Mouse (Mus musculus) layer of hippocampus, adult 2 months (tissue): ENCODE measurements around the gene Tekt5. TPM values are rescaled to one million over a fixed set of nuclear protein-coding genes. Genes with fewer than 3 reads are reported as not detected.

Experiments used
- DNase-seq, 2 experiments: peaks; one replicate each; pipeline ENCODE4 v3.0.0; 2022; ENCODE audit warnings: low spot score in 2 of 2
- H3K27ac ChIP-seq: fragments of 200-600 bp; 2 replicates; pipeline ENCODE4 v1.8.1; 2022
- H3K4me3 ChIP-seq: fragments of 200-600 bp; 2 replicates; pipeline ENCODE4 v1.8.1; 2022; ENCODE audit warnings: mild to moderate bottlenecking
- CTCF ChIP-seq: fragments of 200-600 bp; conservative IDR thresholded peaks from 2 replicates; pipeline ENCODE4 v1.8.1; 2022; ENCODE audit warnings: antibody characterized with exemption, mild to moderate bottlenecking, moderate library complexity
- total RNA-seq, 2 experiments: library from RNA; stranded (reverse); gene quantifications; 2 replicates each; pipeline ENCODE4 v1.2.3; 2021

Tekt5 gene
- total RNA-seq, 2 experiments from 2014 or later = 6.1 to 7.4 TPM

DNA sequence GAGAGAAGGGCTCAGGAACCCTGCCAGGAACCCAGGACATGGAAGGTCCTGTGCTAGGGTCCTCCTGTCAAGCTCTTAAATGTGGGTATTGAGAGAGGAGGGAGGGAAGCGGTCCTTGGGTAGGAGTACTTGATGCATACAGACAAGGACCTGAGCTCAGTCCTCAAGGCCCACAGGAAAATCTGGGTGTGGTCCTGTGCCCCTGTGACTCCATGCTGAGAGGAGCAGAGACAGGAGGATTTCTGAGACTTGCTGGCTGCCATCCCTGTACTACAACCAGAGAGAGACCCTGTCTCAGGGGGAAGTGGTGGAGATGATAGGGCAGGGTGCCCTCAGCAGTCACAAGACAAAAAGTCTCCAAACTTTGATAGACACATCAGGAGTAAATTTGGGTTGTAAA lies 25.3 kb downstream of the Tekt5 start:
- TF ChIP-seq CTCF = no peak
- peak overlapping the region; percentile 74 for H3K27ac ChIP-seq
- no peak for DNase-seq
- H3K4me3 ChIP-seq = no peak overlapping the region

DNA sequence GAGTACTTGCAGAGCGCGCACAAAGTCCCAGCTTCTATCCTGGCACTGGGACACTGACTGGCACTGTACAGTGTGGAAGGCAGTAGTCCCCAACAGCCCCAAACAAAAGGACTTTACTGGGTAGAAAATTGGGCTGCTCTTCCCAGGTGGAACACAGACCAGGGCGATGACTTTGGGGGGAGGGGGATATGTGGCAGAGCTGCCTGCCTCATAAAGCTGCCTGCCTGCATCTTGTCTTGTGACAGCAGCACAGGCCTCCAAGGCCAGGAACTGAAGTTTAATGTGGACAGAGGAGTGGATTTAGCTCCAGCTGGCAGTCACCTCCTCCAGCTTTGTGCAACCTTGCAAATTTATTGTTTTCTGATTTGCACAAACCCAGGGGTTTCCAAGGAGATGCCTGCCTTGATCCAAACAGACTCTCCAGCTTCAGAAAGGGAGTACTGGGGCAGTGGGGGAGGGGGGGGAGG lies 25.8 kb downstream of the Tekt5 start:
- Histone ChIP-seq H3K4me3 (no peak overlapping the region), H3K27ac (peak overlapping the region; percentile 68)
- no peak for TF ChIP-seq CTCF
- peak; percentile 22 to 31 for DNase-seq

DNA sequence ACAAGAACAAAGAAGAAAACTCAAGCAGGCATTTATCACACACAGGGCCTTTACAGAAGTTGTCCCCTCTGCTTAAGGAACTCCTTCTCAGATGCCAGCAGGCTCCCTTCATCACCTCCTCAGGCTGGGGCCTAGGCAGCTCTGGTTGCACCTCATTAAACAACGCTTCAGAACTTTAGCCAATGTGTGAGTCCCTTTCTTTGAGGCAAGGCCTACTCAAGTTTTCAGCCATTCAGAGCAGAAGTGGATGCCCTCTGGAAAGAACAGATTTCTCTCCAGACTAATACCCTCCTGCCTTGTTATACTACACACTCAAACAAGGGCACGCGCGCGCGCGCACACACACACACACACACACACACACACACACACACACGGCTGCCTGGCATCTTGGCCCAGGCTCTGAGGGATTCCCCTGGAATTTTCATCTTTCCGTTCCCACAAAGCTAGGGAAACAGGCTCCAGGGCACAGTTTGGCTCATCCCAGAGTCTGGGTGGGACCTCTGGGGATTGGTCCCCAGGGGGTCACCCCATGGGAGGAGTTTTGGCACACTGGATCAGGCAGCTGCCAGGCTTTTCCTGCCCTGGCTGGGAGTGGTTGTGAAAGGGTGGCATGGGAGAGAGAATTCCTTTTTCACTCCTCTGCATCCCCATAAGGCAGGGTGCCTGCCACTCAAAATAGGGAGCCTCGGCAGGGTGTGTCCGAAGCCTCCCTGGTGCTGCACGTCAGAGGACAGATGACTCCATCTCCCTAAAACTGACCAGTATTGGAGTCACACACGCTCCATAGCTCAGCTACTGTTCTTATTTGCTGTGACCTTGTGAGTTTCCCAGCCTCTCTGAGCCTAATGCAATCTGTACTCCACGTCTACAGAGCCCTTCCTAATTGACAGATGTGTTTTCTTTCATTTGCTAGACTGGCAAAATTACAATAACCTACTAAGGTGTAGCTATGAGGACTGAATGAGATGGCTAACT lies 28.8 kb downstream of the Tekt5 start:
- DNase-seq = peak; percentile 33 to 54

DNA sequence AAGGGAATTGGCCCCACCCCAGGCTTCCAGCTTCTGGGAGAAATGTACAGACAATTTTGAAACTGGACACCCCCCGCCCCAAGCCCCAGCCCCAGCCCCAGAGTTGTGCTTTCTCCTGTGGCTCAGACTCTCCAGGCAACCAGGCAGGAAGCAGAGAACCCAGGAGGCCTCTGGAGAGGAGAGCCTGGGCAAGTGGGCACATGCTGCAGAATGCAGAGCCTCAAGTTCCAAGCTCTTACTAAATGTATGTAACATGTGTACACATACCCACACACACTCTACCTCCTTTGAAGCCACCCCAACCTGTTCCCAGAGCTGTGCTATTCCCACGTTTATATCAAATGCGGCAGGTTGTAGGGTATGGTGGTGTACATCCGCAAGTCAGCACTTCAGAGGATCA lies 29.5 kb downstream of the Tekt5 start:
- Histone ChIP-seq H3K4me3 (no peak overlapping the region), H3K27ac (peak overlapping the region; percentile 68; the same call in 1 of the 2 replicates)
- no peak for TF ChIP-seq CTCF
- DNase-seq = no peak

More for the DNA sequence above, 28.8 kb downstream of the Tekt5 start:
- no peak for TF ChIP-seq CTCF
- Histone ChIP-seq H3K27ac (peak overlapping the region; percentile 68), H3K4me3 (no peak overlapping the region)

DNA sequence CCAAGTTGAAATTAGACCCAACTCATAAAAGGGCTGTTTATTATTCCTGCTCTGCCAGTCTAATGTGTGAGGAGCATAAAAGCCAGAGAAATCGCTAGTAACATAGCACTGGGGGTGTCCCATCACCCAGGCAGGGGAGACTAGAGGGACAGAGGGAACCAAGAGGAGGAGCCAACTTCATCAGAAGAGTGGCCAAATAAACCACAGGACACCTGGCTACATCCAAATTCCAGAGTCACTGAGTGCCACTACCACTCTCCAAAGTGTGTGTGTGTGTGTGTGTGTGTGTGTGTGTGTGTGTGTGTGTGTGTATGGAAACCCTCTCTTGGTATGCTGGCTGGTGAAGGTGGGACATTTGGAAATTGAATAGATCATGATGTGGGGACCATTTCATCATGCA lies 32.2 kb downstream of the Tekt5 start:
- H3K27ac ChIP-seq = no peak overlapping the region
- no peak overlapping the region for H3K4me3 ChIP-seq
- DNase-seq = no peak
- no peak for TF ChIP-seq CTCF

DNA sequence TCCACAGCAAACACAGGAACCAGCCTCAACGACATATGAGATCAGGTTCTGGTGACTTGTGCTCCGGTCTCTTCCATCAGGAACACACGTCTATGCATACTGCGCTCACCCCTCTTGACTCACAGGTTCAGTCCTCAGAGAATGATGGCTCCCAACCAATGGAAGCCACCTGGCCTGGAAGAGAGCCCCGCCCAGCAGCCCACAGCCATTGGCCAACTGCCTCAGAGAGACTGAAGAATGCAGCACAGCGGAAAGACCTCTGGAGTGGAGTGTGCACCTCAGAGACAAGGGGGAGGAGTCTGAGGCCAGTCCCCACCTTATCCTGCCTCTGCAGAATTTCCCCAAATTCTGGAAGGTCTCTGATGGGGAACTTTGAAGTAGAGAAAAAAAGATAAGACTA lies 36.0 kb downstream of the Tekt5 start:
- Histone ChIP-seq H3K4me3 (no peak overlapping the region), H3K27ac (no peak overlapping the region)
- no peak for DNase-seq
- TF ChIP-seq CTCF = no peak

DNA sequence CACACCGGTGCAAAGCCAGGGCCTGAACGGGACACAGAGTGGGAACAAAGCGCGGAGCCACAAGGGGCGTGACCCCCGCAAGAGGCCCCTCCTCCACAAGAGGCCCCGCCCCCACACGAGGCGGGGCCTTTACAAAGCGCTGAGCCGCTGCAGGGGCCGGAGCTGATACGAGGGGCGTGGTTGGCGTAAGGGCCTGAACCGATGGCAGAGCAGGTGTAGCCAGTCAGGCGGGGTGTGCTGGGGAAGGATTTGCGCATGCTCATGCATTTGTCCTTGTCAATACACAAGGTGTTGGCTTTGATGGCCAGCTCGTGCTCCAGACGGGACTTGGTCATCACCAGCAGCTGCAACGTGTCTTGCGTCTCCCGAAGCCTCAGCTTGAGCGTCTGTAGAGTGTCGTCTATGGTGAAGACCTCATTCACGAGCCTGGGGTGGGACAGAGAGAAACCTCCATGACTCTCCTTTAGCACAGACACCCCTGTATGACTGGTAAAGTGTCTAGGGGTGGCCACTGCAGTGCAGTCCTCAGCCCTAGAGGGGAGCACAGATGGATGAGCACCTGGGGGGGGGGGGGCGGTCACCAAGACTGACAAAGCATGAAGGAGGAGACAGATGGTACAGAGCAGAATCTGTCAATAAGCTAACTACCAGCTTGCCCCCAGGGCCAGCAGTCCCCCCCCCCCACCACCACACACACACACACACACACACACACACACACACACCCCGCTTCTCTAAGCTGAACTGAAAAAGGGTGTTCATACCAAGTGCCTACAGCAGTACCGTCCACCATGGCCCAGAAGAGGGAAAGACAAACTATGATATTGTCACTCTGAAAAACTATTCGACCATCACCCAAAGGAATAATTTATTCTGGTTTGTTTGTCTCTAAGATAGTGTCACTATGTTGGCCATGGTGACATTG lies 37.0 kb downstream of the Tekt5 start:
- no peak for DNase-seq
- H3K4me3 ChIP-seq = no peak overlapping the region
- no peak for TF ChIP-seq CTCF
- H3K27ac ChIP-seq = no peak overlapping the region

DNA sequence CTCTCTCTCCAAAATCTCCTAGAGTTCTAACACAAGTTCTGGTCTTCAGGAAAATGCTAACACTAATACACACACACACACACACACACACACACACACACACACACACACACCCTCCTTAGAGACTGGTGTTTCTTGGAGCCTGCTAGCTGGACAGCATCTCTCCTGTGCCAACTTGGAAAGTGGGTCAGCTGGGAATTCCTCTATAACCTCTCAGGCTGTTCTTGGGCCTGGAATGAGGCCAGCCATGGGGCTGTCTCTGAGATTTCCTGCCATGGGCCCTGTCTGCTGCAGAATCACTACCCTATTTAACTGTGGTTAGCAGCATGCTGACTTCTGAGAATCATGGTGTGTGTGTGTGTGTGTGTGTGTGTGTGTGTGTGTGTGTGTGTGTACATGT lies 40.3 kb downstream of the Tekt5 start:
- no peak for TF ChIP-seq CTCF
- no peak overlapping the region for H3K4me3 ChIP-seq
- H3K27ac ChIP-seq = no peak overlapping the region
- no peak for DNase-seq

DNA sequence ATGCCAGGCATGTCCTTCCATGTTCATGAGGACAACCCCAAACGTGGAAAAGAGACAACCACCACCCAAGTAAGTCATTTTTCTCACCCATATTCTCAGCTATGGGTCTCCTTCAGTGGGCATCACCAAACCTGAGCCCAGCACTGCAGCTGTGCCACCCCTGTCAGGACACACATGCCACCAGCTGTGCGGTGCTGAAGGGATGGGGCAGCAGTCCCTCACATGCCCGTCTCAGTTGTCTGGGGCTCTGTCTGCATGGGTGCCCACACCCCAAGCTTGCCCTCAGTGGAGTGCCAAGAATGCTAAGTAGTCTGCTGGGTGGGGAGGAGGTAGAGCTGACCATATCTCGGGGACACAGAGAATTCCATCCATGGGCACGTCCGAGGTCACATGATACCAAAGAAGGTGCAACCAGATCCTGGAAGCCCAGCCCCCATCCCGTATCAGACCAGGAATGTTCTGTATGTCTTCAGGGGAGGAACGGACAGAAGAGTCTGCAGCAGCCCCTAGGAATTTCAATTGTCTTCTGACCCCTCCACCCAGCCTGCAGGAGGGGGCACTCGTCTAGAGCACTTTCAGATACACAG lies 44.1 kb downstream of the Tekt5 start:
- no peak for DNase-seq
- H3K27ac ChIP-seq = no peak overlapping the region
- TF ChIP-seq CTCF = no peak
- H3K4me3 ChIP-seq = no peak overlapping the region

DNA sequence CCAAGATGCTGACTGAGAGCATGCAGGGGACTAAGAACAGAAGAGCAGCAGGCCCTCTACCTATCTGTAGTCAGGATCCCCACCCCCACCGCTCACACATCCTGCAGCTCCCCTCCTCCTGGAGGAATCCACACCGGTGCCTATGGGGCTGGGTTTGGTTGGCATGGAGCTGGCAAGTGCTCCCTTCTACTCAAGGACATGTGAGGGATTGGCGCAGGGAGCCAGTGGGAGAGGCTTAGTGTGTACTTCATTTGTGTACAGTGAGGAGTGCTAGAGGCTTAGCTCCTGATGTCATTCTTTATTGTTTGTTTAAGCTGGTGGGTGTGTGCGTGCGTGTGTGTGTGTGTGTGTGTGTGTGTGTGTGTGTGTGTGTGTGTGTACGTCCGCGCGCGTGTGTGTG lies 45.4 kb downstream of the Tekt5 start:
- TF ChIP-seq CTCF = no peak
- Histone ChIP-seq H3K4me3 (no peak overlapping the region), H3K27ac (no peak overlapping the region)
- no peak for DNase-seq

DNA sequence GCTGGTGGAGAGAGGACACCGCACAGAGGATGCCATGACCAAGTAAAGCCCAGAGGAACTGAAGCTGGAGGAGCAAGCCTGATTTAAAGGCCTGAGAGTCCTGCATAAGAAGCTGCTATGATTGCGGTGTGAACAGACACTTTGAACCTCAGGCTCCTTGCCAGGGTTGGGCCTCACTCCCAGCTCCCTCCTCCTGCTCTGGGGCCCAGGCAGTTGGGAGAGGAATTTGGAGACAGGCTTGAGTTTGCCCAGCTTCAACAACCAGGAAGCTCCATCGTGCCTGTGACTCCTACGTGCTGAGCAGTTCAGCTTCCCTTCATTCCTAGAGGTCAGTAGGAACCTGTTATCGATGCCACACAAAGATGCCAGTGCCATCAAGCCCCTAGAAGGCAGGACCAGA lies 45.9 kb downstream of the Tekt5 start:
- H3K4me3 ChIP-seq = no peak overlapping the region
- DNase-seq = no peak
- no peak overlapping the region for H3K27ac ChIP-seq
- no peak for TF ChIP-seq CTCF

DNA sequence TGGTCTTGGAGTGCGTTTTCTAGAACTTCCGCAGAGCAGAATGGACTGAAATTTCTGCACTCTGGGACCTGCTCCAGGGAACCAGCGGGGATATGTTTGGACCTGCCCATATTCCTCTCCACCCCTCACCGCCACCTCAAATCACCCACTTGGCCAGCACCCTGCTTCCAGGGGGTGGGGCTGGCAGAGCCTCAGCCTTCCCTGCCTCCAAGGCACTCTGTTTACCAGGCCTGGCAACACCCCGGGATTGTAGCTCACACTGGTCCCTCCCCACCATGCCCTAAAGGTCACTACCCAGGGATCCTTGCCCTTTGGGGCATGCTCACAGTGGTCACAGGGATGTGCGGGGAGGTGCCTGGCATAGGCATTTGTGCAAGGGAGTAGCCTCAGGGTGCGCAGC lies 47.7 kb downstream of the Tekt5 start:
- Histone ChIP-seq H3K27ac (peak overlapping the region; percentile 48; the same call in 1 of the 2 replicates), H3K4me3 (no peak overlapping the region)
- TF ChIP-seq CTCF = no peak
- peak in 1 of 2 experiments; percentile 14 for DNase-seq
